Mouse (Mus musculus) hindbrain, postnatal 0 days (tissue): ENCODE measurements around the gene Aknad1. TPM values are rescaled to one million over a fixed set of nuclear protein-coding genes. Genes with fewer than 3 reads are reported as not detected.

Experiments
- ATAC-seq: fragments of 200-750 bp; cut with Nextera tagmentation; 2 replicates; pipeline ENCODE4 v1.8.0; 2017; ENCODE audit warnings: mild to moderate bottlenecking, moderate TSS enrichment, moderate library complexity
- DNase-seq: peaks from one replicate; pipeline ENCODE4 v3.0.0-alpha.2; 2015; ENCODE audit warnings: low spot score
- H3K27ac ChIP-seq: fragments of 300-500 bp; sonication (generic); 2 replicates; pipeline ENCODE4 v1.5.1; 2014; ENCODE audit warnings: mild to moderate bottlenecking
- H3K27me3 ChIP-seq: fragments of 300-500 bp; sonication (generic); 2 replicates; pipeline ENCODE4 v1.6.1; 2014; ENCODE audit warnings: low read length, mixed read lengths; ENCODE audit not compliant: insufficient read depth
- H3K36me3 ChIP-seq: fragments of 300-500 bp; sonication (generic); 2 replicates; pipeline ENCODE4 v1.6.1; 2014; ENCODE audit warnings: low read length, mixed read lengths; ENCODE audit not compliant: insufficient read depth
- H3K4me1 ChIP-seq: fragments of 300-500 bp; sonication (generic); 2 replicates; pipeline ENCODE4 v1.6.1; 2014; ENCODE audit warnings: antibody characterized with exemption, low read length, mixed read lengths; ENCODE audit not compliant: insufficient read depth
- H3K4me2 ChIP-seq: fragments of 300-500 bp; sonication (generic); 2 replicates; pipeline ENCODE4 v1.6.1; 2014; ENCODE audit warnings: low read depth, mild to moderate bottlenecking, low read length, moderate library complexity, mixed read lengths
- H3K4me3 ChIP-seq: fragments of 300-500 bp; sonication (generic); 2 replicates; pipeline ENCODE4 v1.5.1; 2014; ENCODE audit warnings: low read length
- H3K9ac ChIP-seq: fragments of 300-500 bp; sonication (generic); replicated peaks from 2 replicates; pipeline ENCODE4 v1.6.1; 2014; ENCODE audit warnings: mild to moderate bottlenecking, low read length, moderate library complexity, mixed read lengths
- H3K9me3 ChIP-seq: fragments of 300-500 bp; sonication (generic); 2 replicates; pipeline ENCODE4 v1.6.1; 2016; ENCODE audit warnings: low read length, mixed read lengths
- CTCF ChIP-seq: IDR thresholded peaks from 2 replicates; pipeline ENCODE4 v1.5.1; 2016; ENCODE audit warnings: antibody characterized with exemption, control low read depth, low read depth
- WGBS: fragments of 180-500 bp; shearing (Covaris S2); extraction: QIAGEN DNeasy Blood & Tissue Kit; methylation state at CpG from one replicate; pipeline ENCODE4 v1.1.7; 2014; 5-methylcytosine and 5-hydroxymethylcytosine counted together
- polyA plus RNA-seq: library from polyadenylated mRNA; unstranded; fragments of >200 nt; fragmentation: Nextera tagmentation; extraction: Ambion mirVana; gene quantifications from 2 replicates; pipeline ENCODE4 v1.2.1, GENCODE M21; 2015
- total RNA-seq: library from RNA; depleted of rRNA; stranded (reverse); fragments of >200 nt; gene quantifications from 2 replicates; pipeline ENCODE4 v1.2.3, GENCODE M21; 2014

Aknad1 gene
- total and polyA plus RNA-seq, 2 experiments from 2014 or later = not detected

DNA sequence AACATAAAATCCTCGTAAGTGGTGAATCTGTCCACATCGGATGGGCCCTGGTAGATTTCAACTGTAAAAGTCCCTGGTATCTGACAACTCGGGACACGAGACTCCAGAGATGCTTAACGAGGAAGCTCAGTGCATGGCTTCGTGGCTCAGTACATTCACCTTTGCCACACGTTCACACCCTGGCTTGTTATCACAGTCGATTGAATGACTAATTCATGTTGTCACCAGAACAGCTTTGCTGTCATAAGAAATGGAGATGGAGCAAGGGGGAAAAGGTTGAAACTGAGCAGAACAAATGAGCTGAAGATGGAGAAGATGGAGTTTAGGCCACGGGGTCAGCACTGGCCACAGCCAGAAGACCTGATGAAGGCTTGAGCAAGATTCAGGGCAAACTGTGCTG lies 18.1 kb downstream of the Aknad1 start:
- H3K9me3 ChIP-seq = no peaks in the 10 kb centered on the region
- DNase-seq = no peak
- H3K36me3 ChIP-seq = no peaks in the 10 kb centered on the region
- no peak for TF ChIP-seq CTCF
- no peak overlapping the region for H3K27ac ChIP-seq
- H3K4me2 ChIP-seq = no peak overlapping the region
- no peaks in the 10 kb centered on the region for H3K4me1 ChIP-seq
- no peak for ATAC-seq
- no peaks in the 10 kb centered on the region for H3K27me3 ChIP-seq
- 79% methylated on average over 9 of the region's 9 CpGs for WGBS
- no peak overlapping the region for H3K4me3 ChIP-seq
- H3K9ac ChIP-seq = no peak overlapping the region

DNA sequence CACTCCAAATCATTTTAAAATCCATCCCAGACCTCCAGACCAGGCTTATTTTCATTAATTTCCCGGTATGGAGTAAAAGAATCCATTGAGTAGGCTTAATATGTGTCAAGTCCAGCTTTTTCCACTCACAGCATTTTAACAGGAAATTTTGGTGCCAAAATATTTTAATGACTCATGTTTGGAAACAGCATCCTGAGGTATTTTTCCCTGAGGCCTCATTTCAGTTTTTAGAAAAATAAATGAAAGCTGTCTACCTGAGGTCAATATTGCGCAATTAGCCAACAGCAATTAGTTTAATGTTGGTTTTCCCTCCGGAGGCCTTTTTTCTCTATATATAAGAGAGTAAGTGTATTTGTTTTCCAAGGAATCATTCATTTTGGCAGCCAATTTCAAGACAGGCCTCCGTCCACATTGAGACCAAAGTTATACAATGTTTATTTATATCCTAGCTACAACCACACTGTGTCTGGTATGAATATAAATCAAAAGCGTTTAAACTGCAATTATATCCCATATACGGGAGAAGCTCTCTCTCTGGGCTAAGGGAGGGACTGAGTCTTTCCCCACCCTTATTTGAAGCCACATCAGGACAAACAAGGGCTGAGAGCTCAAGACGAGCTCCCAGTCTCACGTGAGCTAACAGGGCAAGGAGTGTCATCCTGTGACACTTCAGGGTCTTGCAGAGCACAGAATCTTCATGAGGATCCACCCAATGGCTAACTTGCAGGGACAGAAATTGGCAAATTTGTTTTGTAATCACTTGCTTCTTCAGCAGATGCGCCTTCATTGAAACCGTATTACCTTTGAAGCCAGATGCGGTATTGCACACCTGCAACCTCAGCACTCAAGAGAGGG lies 20.3 kb downstream of the Aknad1 start:
- H3K27ac ChIP-seq = no peak overlapping the region
- H3K4me2 ChIP-seq = no peak overlapping the region
- no peaks in the 10 kb centered on the region for H3K9me3 ChIP-seq
- 81% methylated on average over 11 of the region's 11 CpGs for WGBS
- no peaks in the 10 kb centered on the region for H3K36me3 ChIP-seq
- H3K4me3 ChIP-seq = no peak overlapping the region
- no peak for ATAC-seq
- no peak overlapping the region for H3K9ac ChIP-seq
- no peak for DNase-seq
- H3K4me1 ChIP-seq = no peaks in the 10 kb centered on the region
- no peaks in the 10 kb centered on the region for H3K27me3 ChIP-seq
- TF ChIP-seq CTCF = no peak

- no peak for TF ChIP-seq CTCF
- 86% methylated on average over 7 of the region's 7 CpGs for WGBS
These were observed 23.2 kb downstream of the Aknad1 start for GRCm38 (mm10) chr3:108762597-108763111.

DNA sequence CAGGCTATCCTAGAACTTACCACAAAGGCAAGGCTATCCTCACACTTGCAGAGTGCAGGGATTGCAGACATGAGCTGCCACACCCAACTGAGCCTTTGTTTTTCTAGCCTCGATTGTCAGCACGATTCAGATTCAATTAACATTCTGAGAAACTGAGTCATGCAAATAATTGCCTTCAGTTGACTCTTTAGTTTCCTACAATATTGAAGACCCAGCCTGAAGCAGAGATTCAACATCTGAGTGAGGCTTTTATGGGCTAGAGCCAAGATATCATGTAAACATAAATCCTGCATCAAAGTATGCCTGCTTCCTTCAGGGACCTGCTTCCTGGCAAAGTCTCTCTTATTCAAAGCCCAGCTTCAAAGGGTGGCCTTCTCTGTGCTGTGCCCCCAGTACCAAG lies 24.2 kb downstream of the Aknad1 start:
- no peaks in the 10 kb centered on the region for H3K4me1 ChIP-seq
- TF ChIP-seq CTCF = no peak
- no peak overlapping the region for H3K27ac ChIP-seq
- no peaks in the 10 kb centered on the region for H3K9me3 ChIP-seq
- 70% methylated on average over 2 of the region's 2 CpGs for WGBS
- no peak overlapping the region for H3K9ac ChIP-seq
- no peak overlapping the region for H3K4me2 ChIP-seq
- no peak overlapping the region for H3K4me3 ChIP-seq
- H3K36me3 ChIP-seq = no peaks in the 10 kb centered on the region
- ATAC-seq (no peak), DNase-seq (no peak)
- no peaks in the 10 kb centered on the region for H3K27me3 ChIP-seq

More at GRCm38 (mm10) chr3:108762597-108763111, 23.2 kb downstream of the Aknad1 start:
- Histone ChIP-seq H3K4me1 (no peaks in the 10 kb centered on the region), H3K27me3 (no peaks in the 10 kb centered on the region), H3K4me3 (no peak overlapping the region), H3K36me3 (no peaks in the 10 kb centered on the region), H3K9ac (no peak overlapping the region), H3K4me2 (no peak overlapping the region), H3K9me3 (no peaks in the 10 kb centered on the region), H3K27ac (no peak overlapping the region)
- ATAC-seq = no peak
- no peak for DNase-seq

- no peak overlapping the region for H3K4me2 ChIP-seq
- no peaks in the 10 kb centered on the region for H3K27me3 ChIP-seq
- no peaks in the 10 kb centered on the region for H3K36me3 ChIP-seq
- ATAC-seq (no peak), DNase-seq (no peak)
- H3K27ac ChIP-seq = no peak overlapping the region
- H3K9ac ChIP-seq = no peak overlapping the region
- H3K9me3 ChIP-seq = no peaks in the 10 kb centered on the region
- no peak overlapping the region for H3K4me3 ChIP-seq
- H3K4me1 ChIP-seq = no peaks in the 10 kb centered on the region
- no peak for TF ChIP-seq CTCF
- 44% methylated on average over 7 of the region's 7 CpGs for WGBS
These were observed 25.5 kb downstream of the Aknad1 start for GRCm38 (mm10) chr3:108764976-108765375.

DNA sequence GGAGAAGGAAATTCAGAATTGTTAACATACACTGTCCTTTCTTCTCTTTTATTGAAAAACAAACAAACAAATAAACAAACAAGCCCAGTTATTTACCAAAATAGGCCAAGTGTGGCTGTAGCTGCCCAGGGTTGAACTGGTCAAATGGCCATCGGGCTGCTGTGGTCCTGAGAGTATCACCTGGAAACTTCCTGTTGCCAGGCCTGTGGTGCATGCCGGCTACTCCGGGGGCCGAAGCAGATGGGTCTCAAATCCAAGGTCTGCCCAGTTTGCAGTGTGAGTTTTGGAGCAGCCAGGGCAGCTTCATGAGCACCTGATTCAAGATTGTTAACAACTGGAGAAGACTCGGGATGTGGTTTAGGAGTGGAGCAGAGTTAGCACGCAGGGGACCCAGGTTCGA lies 26.0 kb downstream of the Aknad1 start:
- no peaks in the 10 kb centered on the region for H3K4me1 ChIP-seq
- H3K27ac ChIP-seq = no peak overlapping the region
- DNase-seq (no peak), ATAC-seq (no peak)
- 83% methylated on average over 7 of the region's 7 CpGs for WGBS
- H3K36me3 ChIP-seq = no peaks in the 10 kb centered on the region
- no peaks in the 10 kb centered on the region for H3K9me3 ChIP-seq
- H3K4me2 ChIP-seq = no peak overlapping the region
- H3K9ac ChIP-seq = no peak overlapping the region
- no peak overlapping the region for H3K4me3 ChIP-seq
- H3K27me3 ChIP-seq = no peaks in the 10 kb centered on the region
- no peak for TF ChIP-seq CTCF

- Histone ChIP-seq H3K4me1 (peaks cover 3% of the 10 kb centered on the region; the same call in 1 of the 2 replicates), H3K27ac (no peak overlapping the region), H3K9ac (no peak overlapping the region), H3K27me3 (no peaks in the 10 kb centered on the region), H3K4me2 (no peak overlapping the region), H3K4me3 (no peak overlapping the region), H3K9me3 (no peaks in the 10 kb centered on the region), H3K36me3 (no peaks in the 10 kb centered on the region)
- WGBS = 77% methylated on average over 7 of the region's 7 CpGs
- ATAC-seq (no peak), DNase-seq (no peak)
- TF ChIP-seq CTCF = no peak
These were observed 27.5 kb downstream of the Aknad1 start for GRCm38 (mm10) chr3:108766943-108767342.
